Mouse (Mus musculus) kidney, adult 8-10 months (tissue): ENCODE results near the gene Psenen.
A peak's percentile ranks its signal among the peaks of the same experiment; 100 is the strongest.

Experiments
- DNase-seq, 2 experiments: peaks; one replicate each; pipeline ENCODE4 v3.0.0; 2022

The Psenen gene

DNA sequence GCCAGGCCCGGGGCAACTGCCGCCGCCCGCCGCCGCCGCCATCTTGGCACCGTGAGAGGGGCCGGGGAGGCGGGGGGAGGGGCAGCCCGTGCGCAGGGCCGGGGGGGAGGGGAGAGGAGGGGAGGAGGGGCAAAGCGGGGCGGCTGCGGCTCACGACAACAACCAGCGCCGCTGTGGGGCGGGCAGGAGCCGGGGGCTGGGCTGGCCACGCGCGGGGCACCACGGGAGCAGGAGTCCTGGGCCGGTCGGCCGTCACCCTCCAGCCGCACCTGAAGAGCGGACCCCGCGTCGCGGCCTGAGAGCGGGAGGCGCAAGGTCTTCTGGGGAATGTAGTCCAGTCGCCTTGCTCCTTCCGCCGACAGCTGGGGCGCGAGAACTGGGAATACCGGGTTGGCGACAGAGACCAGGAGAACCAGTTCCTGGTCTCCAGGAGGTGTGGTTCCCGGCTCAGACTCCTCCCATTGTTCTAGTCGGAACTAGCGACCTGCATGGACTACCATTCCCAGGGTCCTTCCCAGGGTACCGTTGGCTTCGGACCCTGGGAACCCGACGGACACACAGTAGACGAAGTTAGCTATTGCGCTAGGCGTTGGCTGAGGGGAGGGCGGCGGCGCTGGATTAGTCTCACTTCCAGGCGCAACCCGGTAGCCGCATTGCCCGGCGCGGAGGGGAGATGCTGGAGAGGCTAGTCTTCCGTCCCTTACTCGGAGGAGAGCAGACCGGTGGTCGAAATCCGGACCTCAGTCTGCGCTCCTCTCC, 25.4 kb upstream of the Psenen start, which contains the start of gene Kmt2b:
TSS of gene Kmt2b (minus strand) at position 51 of the 759 bp plus-strand sequence.
- peak; percentile 97 to 99 for DNase-seq

DNA sequence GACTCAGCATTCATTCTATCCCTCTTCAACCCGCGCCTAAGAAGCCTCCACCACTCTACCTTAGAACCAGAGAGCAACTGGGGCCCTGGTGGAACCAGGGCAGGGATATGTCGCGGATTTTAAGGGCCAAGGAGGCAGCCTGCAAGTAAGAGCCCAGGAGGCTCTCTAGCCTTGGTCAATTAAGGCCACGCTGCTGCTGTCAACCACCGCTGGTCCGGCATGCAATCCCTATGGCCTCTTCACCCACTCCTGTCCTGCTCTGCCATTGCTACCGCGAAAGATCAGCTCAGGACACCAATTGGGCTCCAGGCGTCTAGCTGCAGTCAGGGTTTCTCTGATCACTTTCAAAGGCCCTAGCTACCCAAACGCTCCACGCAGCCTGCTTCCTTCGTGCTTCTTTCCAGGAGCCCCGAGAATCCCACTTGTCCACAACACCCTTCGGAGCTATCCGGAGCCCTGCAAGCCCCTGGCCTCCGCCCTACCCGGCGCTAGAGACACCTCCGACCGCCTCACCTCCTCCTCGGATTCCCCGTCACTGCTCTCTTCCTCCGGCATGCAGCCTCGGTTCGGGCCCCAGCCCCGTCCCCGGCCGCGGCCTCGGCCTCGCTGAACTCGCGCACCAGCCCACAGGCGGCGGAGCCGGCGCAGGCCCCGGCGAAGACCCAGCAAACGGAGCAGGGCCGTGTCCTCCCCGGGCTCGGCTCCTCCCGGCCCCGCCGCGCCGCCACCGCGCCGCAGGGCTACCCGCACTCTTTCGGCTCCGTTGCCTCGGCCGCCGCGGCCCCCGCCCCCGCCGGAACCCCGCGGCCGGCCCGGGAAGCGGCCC, 24.6 kb upstream of the Psenen start:
- DNase-seq = peak; percentile 42 to 48

DNA sequence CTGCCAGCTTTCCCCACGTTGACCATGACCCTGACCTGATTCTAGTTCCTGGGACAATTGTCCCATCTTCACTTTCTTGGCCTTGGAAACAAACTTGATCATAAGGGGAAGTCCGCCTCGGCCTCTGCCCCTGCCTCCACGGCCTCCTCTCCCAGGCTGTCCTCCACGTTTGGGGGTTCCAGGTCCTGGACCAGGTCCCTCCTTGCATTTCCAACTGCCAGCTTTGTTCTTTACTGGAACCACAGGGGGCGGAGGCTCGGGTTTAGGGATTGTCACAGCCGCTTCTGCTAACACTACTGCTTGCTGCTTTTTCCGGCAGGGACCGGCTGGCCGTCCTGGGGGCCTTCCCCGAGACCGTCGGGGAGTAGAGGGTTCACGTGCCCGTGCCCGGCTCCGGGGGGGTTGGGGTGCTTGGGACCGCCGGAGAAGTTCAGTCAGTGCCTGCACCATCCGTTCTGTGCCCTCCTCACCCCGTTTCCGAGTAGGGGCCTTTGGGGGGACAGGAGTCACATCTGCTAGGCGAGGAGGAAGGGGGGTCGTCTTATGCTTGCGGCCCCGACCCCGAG, 23.1 kb upstream of the Psenen start:
- no peak for DNase-seq

DNA sequence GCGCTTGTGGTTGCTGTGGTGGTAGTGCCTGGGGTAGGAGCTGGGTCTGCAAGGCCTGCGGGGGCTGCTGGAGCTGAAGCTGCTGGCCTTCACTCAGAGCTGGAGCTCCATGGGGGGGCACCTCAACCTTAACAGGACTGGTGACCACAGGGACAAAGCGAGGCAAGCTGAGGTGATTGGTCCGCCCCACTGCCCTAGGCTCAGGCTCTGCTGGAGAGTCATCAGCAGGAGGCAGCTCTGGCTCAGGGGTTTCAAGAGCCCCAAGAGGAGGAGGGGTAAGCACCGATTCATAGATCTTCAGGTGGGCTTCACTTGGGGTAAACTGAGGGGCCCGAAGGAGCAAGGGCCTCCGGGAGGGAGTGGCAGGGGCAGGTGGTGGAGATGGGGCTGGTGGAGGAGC, 21.7 kb upstream of the Psenen start:
- no peak for DNase-seq

DNA sequence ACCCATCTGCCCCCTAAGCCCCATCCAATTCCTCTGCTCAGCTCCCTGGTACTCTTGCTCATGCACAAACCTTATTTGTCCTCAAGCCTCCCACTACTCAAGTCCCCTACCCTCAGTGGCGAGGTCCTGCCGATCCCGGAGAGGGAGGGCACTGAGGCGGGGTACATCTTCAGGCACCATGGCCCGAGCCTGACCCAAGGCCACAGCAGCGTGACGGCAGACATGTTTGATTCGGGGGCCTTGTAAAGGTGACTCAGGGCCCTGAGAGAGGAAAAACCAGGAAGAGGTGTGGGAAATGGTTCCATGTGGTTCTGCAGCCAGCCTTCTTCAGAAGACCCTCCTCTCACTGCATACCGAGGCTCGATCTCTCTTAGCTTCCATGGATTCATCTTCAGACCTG, 20.9 kb upstream of the Psenen start:
- no peak for DNase-seq

DNA sequence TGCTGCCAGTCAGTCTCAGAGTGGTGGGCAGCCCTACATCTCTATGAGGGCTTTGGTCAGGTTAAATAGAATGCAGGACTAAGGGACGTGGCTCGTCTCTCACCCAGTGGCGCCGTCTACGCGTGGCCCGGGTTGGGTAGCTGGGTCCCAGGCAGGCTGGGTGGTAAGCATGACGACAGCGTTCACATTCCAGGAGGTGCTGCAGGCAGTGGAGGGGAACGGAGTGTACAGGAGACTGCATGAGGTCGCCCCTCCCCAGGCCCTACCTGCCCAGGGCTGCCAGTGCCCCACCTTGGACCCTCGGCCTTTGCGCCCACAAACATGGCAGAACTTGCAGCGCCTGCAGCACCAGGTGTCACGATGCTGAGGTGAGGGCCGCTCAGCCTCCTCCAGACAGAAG, 18.1 kb upstream of the Psenen start:
- DNase-seq = no peak

GRCm38 (mm10) chr7:30579950-30580349, 16.5 kb upstream of the Psenen start:
- no peak for DNase-seq

DNA sequence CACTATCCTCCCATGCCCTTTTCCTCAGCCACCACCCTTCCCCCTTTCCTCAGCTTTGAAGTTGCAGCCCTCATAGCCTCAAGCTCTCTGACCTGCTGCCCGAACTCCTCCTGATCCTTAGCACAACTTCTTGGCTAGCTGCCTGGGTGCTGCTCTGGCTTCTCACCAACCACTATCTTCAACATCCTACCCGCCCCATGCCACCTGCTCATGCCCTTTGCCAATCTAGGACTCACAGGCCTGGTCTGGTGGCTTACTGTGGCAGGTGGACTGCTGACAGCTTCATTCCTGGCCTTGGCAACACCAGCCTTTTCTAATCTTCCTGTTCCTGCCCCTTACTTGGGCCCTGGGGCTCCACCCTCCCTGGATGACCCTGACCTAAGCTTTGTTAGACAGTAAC, 9.5 kb upstream of the Psenen start:
- peak; percentile 76 to 85 for DNase-seq

DNA sequence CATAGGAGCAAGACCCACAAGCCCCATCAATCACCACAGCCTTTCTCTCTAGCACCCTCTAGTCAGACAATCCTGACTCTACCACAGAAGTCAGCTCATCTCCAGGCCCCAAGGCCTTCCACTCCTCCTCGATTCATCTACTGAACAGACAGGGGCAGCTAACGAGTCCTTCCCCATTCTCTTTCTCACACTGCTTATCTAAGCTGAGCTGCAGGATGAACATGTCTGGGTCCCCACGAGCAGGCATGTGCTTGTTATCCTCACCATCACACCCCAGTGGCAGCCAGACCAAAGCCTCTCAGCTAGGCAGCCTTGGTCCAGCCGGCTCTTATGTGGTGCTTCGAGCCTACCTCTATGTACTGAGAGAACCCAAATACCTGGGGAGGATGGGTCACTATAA, 9.0 kb upstream of the Psenen start:
- DNase-seq = no peak

GRCm38 (mm10) chr7:30567555-30567954, 4.1 kb upstream of the Psenen start:
- DNase-seq = no peak

GRCm38 (mm10) chr7:30566033-30566432, 2.6 kb upstream of the Psenen start:
- no peak for DNase-seq

- no peak for DNase-seq
Measured at GRCm38 (mm10) chr7:30564970-30565571, 1.6 kb upstream of the Psenen start, which contains the start of gene Igflr1. Igflr1 (plus strand) TSS chr7:30565427.

GRCm38 (mm10) chr7:30563906-30564280, 466 bp upstream of the Psenen start:
- DNase-seq = no peak

DNA sequence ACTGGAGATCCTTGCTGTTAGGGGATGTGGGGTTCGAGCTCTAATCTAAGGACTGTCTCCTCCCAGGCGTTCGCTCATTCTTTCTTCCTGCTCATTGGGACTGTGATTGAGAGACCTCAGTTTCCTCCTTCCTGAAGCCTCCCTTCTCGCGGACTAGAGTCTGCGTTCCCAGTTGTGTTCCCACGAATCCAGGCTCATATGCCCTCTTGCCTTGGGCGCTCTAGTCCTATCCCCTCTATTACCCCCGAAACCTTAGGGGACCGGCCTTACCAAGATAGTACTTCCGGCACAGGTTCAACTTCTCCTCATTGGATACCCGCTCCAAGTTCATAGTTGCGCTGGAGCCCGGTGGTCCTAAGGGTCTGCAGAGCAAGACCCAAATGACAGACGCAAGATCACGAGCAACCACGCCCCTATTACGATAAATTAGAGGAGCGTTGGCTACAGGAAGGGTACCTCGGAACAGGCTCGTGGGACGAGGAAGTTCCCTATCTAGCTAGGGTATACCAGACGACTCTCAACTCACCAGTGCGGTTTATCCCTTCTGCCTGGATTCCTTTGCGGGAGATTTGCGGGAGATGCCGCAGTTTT, 806 bp downstream of the Psenen start:
- no peak for DNase-seq

GRCm38 (mm10) chr7:30560296-30560695, 3.1 kb downstream of the Psenen start:
- no peak for DNase-seq

GRCm38 (mm10) chr7:30559443-30559954, 3.9 kb downstream of the Psenen start, which contains the start of gene Lin37:
Lin37 (minus strand) TSS chr7:30559838.
- peak; percentile 99 to 100 for DNase-seq

GRCm38 (mm10) chr7:30558656-30559442, 4.6 kb downstream of the Psenen start:
- DNase-seq = no peak

DNA sequence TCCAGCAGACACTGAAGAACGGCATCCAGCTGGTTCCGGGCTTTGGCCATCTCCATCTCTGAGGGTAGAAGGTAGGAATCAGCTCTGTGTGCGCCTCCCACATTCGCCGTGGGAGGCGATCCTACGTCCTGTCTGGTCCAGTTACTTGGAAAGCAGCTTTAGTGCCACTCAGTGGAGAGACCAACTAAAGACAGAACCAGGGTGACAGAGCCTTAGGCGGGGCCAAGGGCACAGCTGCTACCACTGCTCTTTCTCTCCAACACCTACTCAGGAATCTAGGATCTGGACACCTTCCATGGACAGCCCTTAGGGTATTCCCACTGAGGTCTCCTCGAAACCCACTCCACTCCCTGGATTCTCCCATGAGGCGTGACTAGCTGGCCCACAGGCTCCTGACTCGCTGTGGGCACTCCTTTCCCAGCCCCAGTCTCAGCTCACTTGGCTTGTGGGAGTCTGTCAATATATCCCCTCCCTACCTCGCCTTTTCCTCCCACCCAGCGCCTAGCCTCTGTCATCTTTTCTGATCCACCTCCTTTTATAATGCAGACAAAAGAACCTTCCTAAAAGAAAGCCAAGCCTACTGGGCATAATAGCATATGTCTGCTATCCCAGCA, 5.4 kb downstream of the Psenen start:
- no peak for DNase-seq

- DNase-seq = peak in 1 of 2 experiments; percentile 28
Measured at GRCm38 (mm10) chr7:30556894-30557536, 6.4 kb downstream of the Psenen start.

- DNase-seq = no peak
Measured at GRCm38 (mm10) chr7:30553810-30554584, 9.4 kb downstream of the Psenen start.
